Comparison of ENCODE assay signal across 22 mouse cellular contexts in genomic region chr11:117153553-117153952, GRCm38 (mm10). TPM values are rescaled to one million over a fixed set of nuclear protein-coding genes. Genes with fewer than 3 reads are reported as not detected.
DNase-seq lines count a peak whose midpoint lies in the region; ATAC-seq and TF ChIP-seq lines count a peak whose summit lies in the region.
"Had no signal": no experiment of that assay in that cellular context is flagged by ENCODE, and none has a peak within 500 bp of the region (broad histone marks: within the 10 kb centered on the region; RNA-seq: fewer than 3 reads in every experiment).

No protein-coding gene starts in this region.

- no peak overlapping the region for H3K4me2 ChIP-seq in heart, embryonic 15.5 days
- no peak overlapping the region for H3K4me2 ChIP-seq in stomach, embryonic 16.5 days (ENCODE audit: low read depth, low read length)
- H3K4me2 ChIP-seq: forebrain, embryonic 13.5 days; liver, embryonic 13.5 days; lung, embryonic 15.5 days had no signal

- no peaks in the 10 kb centered on the region for H3K27me3 ChIP-seq in cerebellum, adult 2 months (ENCODE audit: control insufficient read depth, insufficient read depth, low read length)
- no peaks in the 10 kb centered on the region for H3K27me3 ChIP-seq in heart, embryonic 15.5 days
- no peaks in the 10 kb centered on the region for H3K27me3 ChIP-seq in stomach, embryonic 16.5 days (ENCODE audit: control insufficient read depth, insufficient read depth, low read length)
- H3K27me3 ChIP-seq: forebrain, embryonic 13.5 days; liver, embryonic 13.5 days; lung, embryonic 15.5 days had no signal

- TF ChIP-seq CTCF in cerebellum, adult 2 months (IDR thresholded peaks at IDR 0.05; ENCODE audit: borderline replicate concordance, insufficient read depth, low read depth, low read length), result no peak
- TF ChIP-seq CTCF in left cerebral cortex, adult 2 months (IDR thresholded peaks at IDR 0.05), result no peak

- H3K9ac ChIP-seq in heart, embryonic 15.5 days, result no peak overlapping the region
- no peak overlapping the region; the same call in 1 of the 2 replicates for H3K9ac ChIP-seq in stomach, embryonic 16.5 days (ENCODE audit: low read length)
- H3K9ac ChIP-seq: forebrain, embryonic 13.5 days; liver, embryonic 13.5 days; lung, embryonic 15.5 days had no signal

- H3K27ac ChIP-seq in cerebellum, adult 2 months (ENCODE audit: insufficient read depth, low read length), result peak overlapping the region; percentile 56
- 0 out of 2 replicates have a peak overlapping the region, but pooled peaks have one; percentile 40 for H3K27ac ChIP-seq in heart, embryonic 15.5 days
- peak overlapping the region; percentile 36; the same call in 1 of the 2 replicates for H3K27ac ChIP-seq in left cerebral cortex, adult 2 months
- H3K27ac ChIP-seq in stomach, embryonic 16.5 days (ENCODE audit: low read length), result peak overlapping the region; percentile 70
- H3K27ac ChIP-seq: forebrain, embryonic 13.5 days; liver, embryonic 13.5 days; lung, embryonic 15.5 days; macrophage had no signal

- no peak for DNase-seq in cerebellum, adult 2 months
- no peak for DNase-seq in cerebellum, adult 8-10 months
- no peak for DNase-seq in heart, postnatal 25 days (ENCODE audit: low spot score)
- DNase-seq in left cerebral cortex, adult 2 months (ENCODE audit: extremely low spot score in 1 of 2, low spot score in 2 of 2), result no peak
- DNase-seq in left cerebral cortex, postnatal 25 days (ENCODE audit: low spot score in 2 of 2), result no peak
- no peak for DNase-seq in spleen, postnatal 36 days (ENCODE audit: low spot score in 2 of 2)
- DNase-seq: cerebellum, postnatal 14 days; embryo, embryonic 11 days; gastrocnemius, postnatal 25 days; layer of hippocampus, postnatal 36 days; left cerebral cortex, postnatal 4 days; liver, embryonic 13.5 days; right cerebral cortex, adult 18-20 months; thymus, postnatal 4 days had no signal

- intact Hi-C loops in heart, postnatal 25 days (cut with DNase I), result no loop called here
- intact Hi-C loops in left cerebral cortex, adult 2 months (cut with DNase I), result no loop called here
- intact Hi-C loops in left cerebral cortex, postnatal 25 days (cut with DNase I), result no loop called here

- WGBS in cerebellum, adult 2 months, result 26% methylated on average over 9 of the region's 9 CpGs
- 83% methylated on average over 9 of the region's 9 CpGs for WGBS in heart, embryonic 15.5 days
- WGBS in stomach, embryonic 16.5 days, result 62% methylated on average over 9 of the region's 9 CpGs

- peaks cover 52% of the 10 kb centered on the region for H3K4me1 ChIP-seq in cerebellum, adult 2 months (ENCODE audit: control insufficient read depth, insufficient read depth, low read length)
- peaks cover 38% of the 10 kb centered on the region for H3K4me1 ChIP-seq in heart, embryonic 15.5 days (replicated peaks)
- peaks cover 15% of the 10 kb centered on the region; the same call in 1 of the 2 replicates for H3K4me1 ChIP-seq in stomach, embryonic 16.5 days (ENCODE audit: control insufficient read depth, insufficient read depth, low read length)

- no peak for ATAC-seq in heart, embryonic 15.5 days (replicated peaks; ENCODE audit: insufficient number of reproducible peaks, insufficient read depth, low FRiP score, low read depth)
- ATAC-seq in stomach, embryonic 16.5 days (ENCODE audit: insufficient read depth, low FRiP score), result no peak
- ATAC-seq: CD4-positive, CD25-positive, alpha-beta regulatory T cell, adult 4 months; forebrain, embryonic 13.5 days; midbrain, embryonic 16.5 days had no signal

- H3K4me3 ChIP-seq in cerebellum, adult 2 months (replicated peaks; ENCODE audit: insufficient read depth, low read depth, low read length), result no peak overlapping the region
- H3K4me3 ChIP-seq in heart, embryonic 15.5 days, result no peak overlapping the region
- no peak overlapping the region for H3K4me3 ChIP-seq in left cerebral cortex, adult 2 months
- no peak overlapping the region for H3K4me3 ChIP-seq in stomach, embryonic 16.5 days (replicated peaks; ENCODE audit: low read length)
- H3K4me3 ChIP-seq: forebrain, embryonic 13.5 days; liver, embryonic 13.5 days; lung, embryonic 15.5 days had no signal

- no peak for TF ChIP-seq POLR2A in cerebellum, adult 2 months (IDR thresholded peaks at IDR 0.05; ENCODE audit: borderline replicate concordance, insufficient read depth, low read length)

- no peaks in the 10 kb centered on the region for H3K9me3 ChIP-seq in heart, embryonic 15.5 days (replicated peaks)
- no peaks in the 10 kb centered on the region for H3K9me3 ChIP-seq in stomach, embryonic 16.5 days (replicated peaks; ENCODE audit: control insufficient read depth, low read length)
- H3K9me3 ChIP-seq: forebrain, embryonic 13.5 days; G1E; liver, embryonic 13.5 days; lung, embryonic 15.5 days had no signal

- H3K36me3 ChIP-seq in heart, embryonic 15.5 days, result peaks cover 71% of the 10 kb centered on the region
- peaks cover 34% of the 10 kb centered on the region for H3K36me3 ChIP-seq in stomach, embryonic 16.5 days (ENCODE audit: control insufficient read depth, insufficient read depth, low read length)

RNA-seq across cellular contexts. Expression of gene Sec14l1, which starts 38.6 kb away (rescaled TPM):
- polyA plus RNA-seq in cerebellum, adult 2 months (2012; rRNA removed), result 124 and 137 TPM in 2 replicates
- polyA plus RNA-seq in heart, embryonic 15.5 days (2015; fragmentation: Nextera tagmentation; extraction: Ambion mirVana), result 42.1 and 48.8 TPM in 2 replicates
- 10 to 100 TPM; 71.7 to 74.1 TPM for total RNA-seq in heart, postnatal 25 days (2021)
- 100 to 1,000 TPM; 198 to 229 TPM for total RNA-seq in left cerebral cortex, adult 2 months (2021)
- 100 to 1,000 TPM; 174 to 208 TPM for total RNA-seq in left cerebral cortex, postnatal 25 days (2021)
- polyA plus RNA-seq in stomach, embryonic 16.5 days (2015; fragmentation: Nextera tagmentation; extraction: Ambion mirVana), result 61.7 and 62.5 TPM in 2 replicates

RNA-seq across cellular contexts. Expression of gene Sept9, which starts 45.9 kb away (rescaled TPM):
- 9.6 and 13.3 TPM in 2 replicates for polyA plus RNA-seq in cerebellum, adult 2 months (2012; rRNA removed)
- polyA plus RNA-seq in heart, embryonic 15.5 days (2015; fragmentation: Nextera tagmentation; extraction: Ambion mirVana), result 50.6 and 76.8 TPM in 2 replicates
- total RNA-seq in heart, postnatal 25 days (2021), result 10 to 100 TPM; 32.2 to 35.2 TPM
- total RNA-seq in left cerebral cortex, adult 2 months (2021), result 10 to 100 TPM; 77.4 to 77.8 TPM
- 10 to 100 TPM; 61.0 to 84.7 TPM for total RNA-seq in left cerebral cortex, postnatal 25 days (2021)
- polyA plus RNA-seq in stomach, embryonic 16.5 days (2015; fragmentation: Nextera tagmentation; extraction: Ambion mirVana), result 101 and 105 TPM in 2 replicates
